Mouse (Mus musculus): ENCODE data around the gene P3h3.

Gene P3h3

GRCm38 (mm10) chr6:124866560-124866959 is 9.0 kb upstream of the P3h3 start:
- in situ Hi-C loops (cut with MboI; ENCODE audit: low sequenced_read_pairs): no loop called here

GRCm38 (mm10) chr6:124865766-124866362 is 8.3 kb upstream of the P3h3 start:
- in situ Hi-C loops (cut with MboI; ENCODE audit: low sequenced_read_pairs): no loop called here

GRCm38 (mm10) chr6:124863658-124864298 is 6.2 kb upstream of the P3h3 start, which contains the start of gene Gpr162:
Gene Gpr162 (minus strand): TSS chr6:124863983.
- in situ Hi-C loops (cut with MboI; ENCODE audit: low sequenced_read_pairs): no loop called here

GRCm38 (mm10) chr6:124863125-124863657 is 5.6 kb upstream of the P3h3 start:
- in situ Hi-C loops (cut with MboI; ENCODE audit: low sequenced_read_pairs): no loop called here

GRCm38 (mm10) chr6:124862406-124863124 is 5.0 kb upstream of the P3h3 start:
- in situ Hi-C loops (cut with MboI; ENCODE audit: low sequenced_read_pairs): no loop called here

- in situ Hi-C loops (cut with MboI; ENCODE audit: low sequenced_read_pairs): no loop called here
Measured at GRCm38 (mm10) chr6:124861802-124862201, 4.2 kb upstream of the P3h3 start.

GRCm38 (mm10) chr6:124861266-124861665 is 3.7 kb upstream of the P3h3 start:
- in situ Hi-C loops (cut with MboI; ENCODE audit: low sequenced_read_pairs): no loop called here

- in situ Hi-C loops (cut with MboI; ENCODE audit: low sequenced_read_pairs): no loop called here
Measured at GRCm38 (mm10) chr6:124860511-124860910, 3.0 kb upstream of the P3h3 start.

GRCm38 (mm10) chr6:124859725-124860124 is 2.2 kb upstream of the P3h3 start:
- in situ Hi-C loops (cut with MboI; ENCODE audit: low sequenced_read_pairs): loop anchor here (10.0 kb wide), 1 partner anchor 165 kb away; no protein-coding TSS in a partner anchor

GRCm38 (mm10) chr6:124858561-124859318 is 1.2 kb upstream of the P3h3 start:
- in situ Hi-C loops (cut with MboI; ENCODE audit: low sequenced_read_pairs): loop anchor here (10.0 kb wide), 1 partner anchor 166 kb away; no protein-coding TSS in a partner anchor

GRCm38 (mm10) chr6:124857840-124858530 is 433 bp upstream of the P3h3 start:
- in situ Hi-C loops (cut with MboI; ENCODE audit: low sequenced_read_pairs): loop anchor here (10.0 kb wide), 1 partner anchor 167 kb away; no protein-coding TSS in a partner anchor

- in situ Hi-C loops (cut with MboI; ENCODE audit: low sequenced_read_pairs): loop anchor here (10.0 kb wide), 1 partner anchor 168 kb away; no protein-coding TSS in a partner anchor
Measured at GRCm38 (mm10) chr6:124856321-124856720, 1.2 kb downstream of the P3h3 start.

- in situ Hi-C loops (cut with MboI; ENCODE audit: low sequenced_read_pairs): loop anchor here (10.0 kb wide), 1 partner anchor 170 kb away; no protein-coding TSS in a partner anchor
Measured at GRCm38 (mm10) chr6:124854647-124855046, 2.9 kb downstream of the P3h3 start.

GRCm38 (mm10) chr6:124850535-124850934 is 7.0 kb downstream of the P3h3 start:
- in situ Hi-C loops (cut with MboI; ENCODE audit: low sequenced_read_pairs): loop anchor here (10.0 kb wide), 1 partner anchor 174 kb away; no protein-coding TSS in a partner anchor

- in situ Hi-C loops (cut with MboI; ENCODE audit: low sequenced_read_pairs): no loop called here
Measured at GRCm38 (mm10) chr6:124847305-124847704, 10.2 kb downstream of the P3h3 start.

GRCm38 (mm10) chr6:124840241-124841167 is 17.0 kb downstream of the P3h3 start, which contains the start of gene Gnb3:
Gene Gnb3 (minus strand): TSS chr6:124840275.
- in situ Hi-C loops (cut with MboI; ENCODE audit: low sequenced_read_pairs): no loop called here

GRCm38 (mm10) chr6:124839805-124840204 is 17.7 kb downstream of the P3h3 start:
- in situ Hi-C loops (cut with MboI; ENCODE audit: low sequenced_read_pairs): no loop called here

GRCm38 (mm10) chr6:124836411-124836810 is 21.1 kb downstream of the P3h3 start:
- in situ Hi-C loops (cut with MboI; ENCODE audit: low sequenced_read_pairs): no loop called here

GRCm38 (mm10) chr6:124835531-124835930 is 22.0 kb downstream of the P3h3 start:
- in situ Hi-C loops (cut with MboI; ENCODE audit: low sequenced_read_pairs): no loop called here

All from CH12F3 (cell line).